Mouse (Mus musculus) liver, adult (tissue): ENCODE results near the gene Gm45837.

ENCODE experiments used
- GATA4 ChIP-seq: IDR thresholded peaks from 2 replicates; pipeline ENCODE4 v1.6.1; 2014; ENCODE audit warnings: mild to moderate bottlenecking, low read length; ENCODE audit not compliant: insufficient replicate concordance

Gm45837 gene

DNA sequence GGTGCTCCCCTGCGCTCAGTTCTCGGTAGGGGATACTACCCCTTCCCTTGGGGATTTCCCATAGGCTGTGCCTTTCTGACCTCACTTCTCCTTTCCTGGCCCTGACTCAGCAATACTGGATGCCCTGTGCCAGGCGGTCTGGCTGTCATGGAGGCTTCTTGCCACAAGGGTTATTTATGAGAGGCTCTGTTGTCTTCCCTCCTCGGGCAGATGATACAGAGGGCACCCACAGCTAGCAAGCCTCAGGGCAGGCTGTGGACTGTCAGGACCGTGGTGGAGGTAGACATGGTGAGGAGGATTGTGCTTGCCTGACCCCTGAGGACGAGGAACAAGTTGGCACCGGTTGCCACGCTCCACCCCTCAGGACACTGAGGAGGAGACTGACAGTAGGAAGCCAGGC lies 28.3 kb upstream of the Gm45837 start:
- TF ChIP-seq GATA4 = no peak

DNA sequence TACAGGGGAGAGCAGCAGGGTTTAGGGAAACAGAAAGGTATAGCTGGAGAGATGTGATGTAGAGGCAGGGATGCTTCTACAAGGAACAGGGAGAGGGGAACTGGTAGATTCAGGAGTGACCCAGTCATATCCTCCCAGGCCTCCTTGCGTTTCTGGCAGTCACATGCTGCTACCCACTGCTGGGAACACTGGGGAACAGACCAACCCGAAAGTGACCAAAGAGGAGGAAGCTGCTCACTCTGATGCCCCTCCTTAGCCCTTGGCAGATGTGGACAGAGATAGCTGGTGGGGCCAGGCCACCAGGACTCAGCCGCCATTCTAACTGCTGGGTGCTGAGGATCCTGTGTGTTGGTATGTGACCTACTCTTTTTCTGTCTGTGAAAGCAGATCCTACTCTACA lies 26.9 kb upstream of the Gm45837 start:
- no peak for TF ChIP-seq GATA4

DNA sequence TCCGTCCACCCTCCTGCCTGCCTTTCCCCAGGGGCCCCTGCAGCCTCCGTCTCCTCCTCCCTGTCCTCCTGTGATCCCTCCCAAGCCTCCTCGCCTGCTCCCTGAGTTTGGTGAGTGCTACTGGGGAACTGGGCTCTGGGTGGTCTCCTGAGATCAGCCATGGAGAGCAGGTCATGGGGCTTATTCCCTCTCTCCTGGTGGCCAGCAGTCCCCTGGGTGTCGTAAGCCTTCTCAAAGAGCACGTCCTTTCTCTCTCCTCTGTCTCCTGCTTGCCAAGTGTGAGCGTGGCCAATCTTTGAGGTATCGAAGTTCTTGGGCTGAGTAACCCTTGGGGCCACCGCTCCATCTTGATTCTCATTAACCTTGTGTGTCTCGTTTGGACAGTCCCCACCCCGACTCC lies 25.8 kb upstream of the Gm45837 start:
- no peak for TF ChIP-seq GATA4

DNA sequence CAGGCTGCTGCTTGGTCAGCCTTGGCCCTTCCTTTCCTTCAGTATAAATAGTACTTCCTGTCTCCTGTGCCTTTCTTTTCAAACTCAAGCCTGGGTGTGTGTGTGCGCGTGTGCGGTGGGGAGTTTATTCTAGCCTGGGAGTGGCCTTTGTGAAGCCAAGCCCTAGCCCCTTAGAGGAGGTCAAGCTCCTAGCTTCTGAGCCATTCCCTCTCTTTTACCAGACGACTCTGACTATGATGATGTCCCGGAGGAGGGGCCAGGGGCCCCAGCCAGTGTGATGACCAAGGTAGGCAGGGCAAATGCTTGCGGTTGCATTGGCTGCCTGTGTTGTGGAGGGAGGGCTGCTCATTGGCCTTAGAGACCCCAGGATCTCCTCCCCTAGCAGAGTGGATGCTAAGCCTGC lies 25.4 kb upstream of the Gm45837 start:
- no peak for TF ChIP-seq GATA4

DNA sequence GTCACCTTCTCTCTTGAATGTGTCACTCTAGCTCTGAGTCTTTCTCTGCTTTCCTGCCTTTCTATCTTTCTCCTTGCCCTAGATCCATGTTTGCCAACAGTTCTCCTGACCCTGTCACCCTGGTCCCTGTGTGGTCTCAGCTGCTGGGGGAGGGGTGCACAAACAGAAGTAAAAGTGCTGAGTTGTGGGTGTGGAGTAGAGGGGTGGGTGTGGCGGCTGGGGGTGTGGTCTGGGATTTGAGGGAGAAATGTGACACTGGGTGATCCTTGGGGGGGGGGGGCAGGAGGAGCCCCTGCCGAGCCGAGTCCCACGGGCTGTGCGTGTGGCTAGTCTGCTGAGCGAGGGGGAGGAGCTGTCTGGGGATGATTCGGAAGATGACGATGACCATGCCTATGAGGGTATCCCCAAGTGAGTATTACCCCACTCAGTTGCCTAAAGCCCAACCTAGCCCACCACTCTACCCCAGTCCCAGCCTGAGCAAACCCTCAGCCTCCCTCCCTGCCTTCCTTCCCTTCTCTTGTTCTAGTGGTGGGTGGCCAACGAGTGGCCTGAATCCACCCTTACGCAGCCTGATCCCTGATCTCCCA lies 24.7 kb upstream of the Gm45837 start:
- no peak for TF ChIP-seq GATA4

DNA sequence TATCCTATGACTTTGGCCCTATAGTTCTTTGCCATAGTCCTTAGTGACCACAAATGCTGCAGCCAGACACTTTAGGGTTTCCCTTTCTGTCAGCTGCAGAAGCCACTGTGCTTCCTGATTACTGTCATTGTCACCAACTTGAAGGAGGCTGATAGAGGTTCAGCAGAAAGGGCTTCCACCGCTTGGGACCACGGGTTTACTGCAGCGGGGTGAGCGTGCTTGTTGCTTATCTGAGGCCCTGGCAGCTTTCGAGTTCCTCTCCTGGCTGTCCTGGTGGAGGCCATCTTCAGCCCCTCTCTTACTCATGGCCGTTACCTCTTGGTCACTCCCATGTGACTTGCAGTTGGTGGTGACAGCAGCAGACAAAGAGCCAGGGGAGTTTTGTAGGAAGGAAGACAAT lies 21.4 kb upstream of the Gm45837 start:
- no peak for TF ChIP-seq GATA4

DNA sequence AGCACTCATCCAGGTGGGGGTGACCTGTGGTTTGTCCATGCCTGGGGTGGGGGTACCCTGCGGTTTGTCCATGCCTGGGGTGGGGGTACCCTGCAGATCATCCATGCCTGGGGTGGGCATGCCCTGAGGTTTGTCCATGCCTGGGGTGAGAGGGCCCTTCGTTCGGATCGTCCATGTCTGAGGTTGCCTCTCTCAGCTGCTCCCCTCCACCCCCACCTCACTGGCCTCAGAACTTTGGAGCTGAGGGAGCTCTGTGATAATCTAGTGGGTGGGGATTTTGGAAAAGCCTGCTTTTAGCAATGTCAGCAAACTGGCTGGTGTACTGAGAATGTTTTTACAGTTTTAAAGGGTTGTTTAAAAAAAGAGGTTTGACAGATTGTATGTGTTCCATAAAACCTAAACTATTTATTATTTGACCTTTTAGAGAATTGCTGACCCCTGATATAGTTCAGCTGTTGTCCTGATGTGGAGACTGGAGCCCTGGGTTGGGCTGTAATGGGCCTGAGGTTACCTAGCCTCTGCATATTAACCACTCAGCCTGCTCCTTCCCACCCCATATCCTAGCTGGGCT lies 18.7 kb upstream of the Gm45837 start:
- no peak for TF ChIP-seq GATA4

DNA sequence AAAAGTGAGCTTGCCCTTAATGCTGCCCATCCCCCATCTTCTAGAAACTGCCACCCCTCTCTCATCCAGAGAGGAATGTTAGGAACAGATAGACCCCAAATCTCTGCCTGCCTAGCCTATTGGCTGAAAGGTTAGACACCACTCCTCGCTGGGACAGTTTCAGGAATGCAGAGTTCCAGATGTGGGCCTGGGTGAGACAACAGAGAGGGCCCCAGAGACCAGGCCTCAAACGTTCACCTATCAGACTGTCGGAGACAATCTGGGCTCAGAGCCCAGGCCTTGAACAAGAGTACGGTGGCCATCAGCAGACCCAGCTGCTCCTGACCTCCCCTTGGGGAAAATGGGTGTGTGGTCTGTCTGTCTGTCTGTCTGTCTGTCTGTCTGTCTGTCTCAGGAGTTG lies 17.7 kb upstream of the Gm45837 start:
- TF ChIP-seq GATA4 = no peak

DNA sequence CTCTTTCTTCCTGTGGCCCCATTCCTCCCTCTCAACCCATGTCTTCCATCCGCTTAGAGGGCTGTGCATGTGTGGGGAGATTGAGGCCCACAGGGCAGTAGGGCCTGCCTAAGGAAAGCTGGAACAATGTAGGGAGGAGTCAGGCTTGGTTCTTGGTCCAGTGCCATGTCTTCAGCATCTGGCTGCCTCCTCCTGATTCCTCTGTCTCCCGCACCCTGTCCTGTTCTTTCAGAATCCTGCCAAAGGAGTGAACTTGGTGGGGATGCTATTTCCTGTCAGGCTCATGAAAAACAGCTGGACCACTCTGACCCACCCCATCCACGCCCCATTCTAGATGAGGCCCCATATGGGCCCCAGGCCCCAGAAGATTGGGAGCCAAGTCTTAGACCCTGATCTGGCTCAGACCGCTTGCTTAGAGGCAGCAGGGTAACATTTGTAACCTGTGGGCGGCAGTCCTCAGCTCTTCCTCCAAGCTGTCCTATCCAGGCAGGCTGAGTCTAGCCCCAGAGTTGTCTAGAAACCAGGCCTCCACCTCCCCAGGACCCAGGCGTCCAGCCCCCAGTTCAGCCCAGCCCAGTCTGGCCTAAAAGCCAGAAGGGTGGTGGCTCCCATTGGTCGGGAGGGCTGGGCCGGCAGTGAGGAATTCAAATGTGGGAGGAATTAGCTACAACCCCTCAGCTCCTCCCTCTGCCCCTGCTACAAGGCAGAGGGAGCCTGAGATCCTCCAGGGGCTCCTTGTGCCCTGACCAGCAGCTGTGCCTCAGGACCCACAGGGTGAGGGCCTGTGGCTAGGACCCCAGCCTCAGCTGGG lies 16.8 kb upstream of the Gm45837 start:
- no peak for TF ChIP-seq GATA4

DNA sequence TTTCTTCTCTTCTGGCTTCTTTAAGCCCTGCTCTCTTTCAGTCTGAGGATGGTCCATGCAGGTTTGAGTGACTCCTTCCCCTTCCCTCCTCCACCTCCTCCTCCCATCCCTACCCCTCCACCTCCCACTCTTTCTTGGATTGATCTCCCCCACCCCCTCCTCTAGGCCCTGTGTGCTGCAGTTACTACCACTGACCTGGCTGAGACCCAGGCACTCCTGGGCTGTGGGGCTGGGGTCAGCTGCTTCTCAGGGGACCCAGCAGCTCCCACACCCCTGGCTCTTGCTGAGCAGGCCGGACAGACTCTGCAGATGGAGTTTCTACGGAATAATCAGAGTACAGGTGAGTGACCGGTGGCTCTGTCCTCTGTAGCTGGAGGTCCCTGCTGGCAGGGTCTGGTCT lies 16.1 kb upstream of the Gm45837 start:
- no peak for TF ChIP-seq GATA4

DNA sequence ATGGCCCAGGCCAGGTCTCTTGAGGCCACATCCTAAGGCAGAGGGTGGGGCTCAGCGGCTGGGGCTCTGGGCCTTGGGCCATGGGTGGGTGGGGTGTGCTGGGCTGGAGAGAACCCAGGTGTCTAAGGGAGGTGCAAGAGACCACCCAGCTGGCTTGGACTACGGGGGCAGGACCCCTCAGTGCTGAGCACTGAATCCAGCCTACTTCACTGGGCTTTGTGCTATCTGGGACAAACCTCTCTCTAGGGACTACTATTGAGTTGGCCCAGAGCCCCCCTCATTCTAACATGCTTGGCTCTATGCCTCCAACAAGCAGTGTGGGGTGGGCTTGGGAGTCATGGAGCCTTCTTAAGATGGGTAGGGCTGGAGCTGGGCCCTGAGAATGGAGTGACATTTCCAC lies 15.2 kb upstream of the Gm45837 start:
- no peak for TF ChIP-seq GATA4

DNA sequence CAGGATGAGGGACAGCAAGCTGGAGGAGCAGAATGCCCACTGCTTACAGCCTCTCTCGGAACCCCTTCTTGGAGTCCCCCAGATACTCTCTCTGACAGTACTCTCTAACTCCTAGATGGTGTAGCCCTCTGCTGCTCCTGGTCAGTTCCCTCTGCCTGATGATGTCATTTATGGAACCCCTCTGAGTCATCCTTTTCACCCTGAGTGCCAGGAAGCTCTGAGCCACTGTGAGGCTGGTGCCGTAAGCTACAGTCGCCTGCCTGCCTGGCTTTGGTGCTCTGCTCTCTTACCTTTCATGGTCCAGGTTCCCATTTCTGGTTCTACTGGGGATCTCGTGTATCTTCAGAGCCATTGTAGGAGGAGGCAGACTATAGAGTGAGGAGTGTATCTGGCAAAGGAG lies 13.5 kb upstream of the Gm45837 start:
- no peak for TF ChIP-seq GATA4

DNA sequence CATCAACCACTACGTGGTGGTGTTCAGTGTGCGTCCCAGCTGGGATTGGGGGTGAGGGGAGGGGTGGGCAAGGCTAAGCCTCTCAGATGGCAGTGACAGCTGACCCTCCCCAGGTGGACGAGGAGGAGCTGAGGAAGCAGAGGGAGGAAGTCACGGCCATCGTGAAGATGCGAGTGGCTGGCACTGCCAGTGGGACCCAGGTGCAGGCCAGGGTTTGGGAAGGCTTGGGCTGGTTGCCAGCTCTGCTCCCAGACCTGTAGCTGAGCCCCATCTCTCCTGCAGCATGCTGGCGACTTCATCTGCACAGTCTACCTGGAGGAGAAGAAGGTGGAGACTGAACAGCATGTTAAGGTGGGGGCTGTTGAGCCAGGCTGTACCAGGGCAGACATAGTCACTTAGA lies 9.2 kb upstream of the Gm45837 start:
- no peak for TF ChIP-seq GATA4

DNA sequence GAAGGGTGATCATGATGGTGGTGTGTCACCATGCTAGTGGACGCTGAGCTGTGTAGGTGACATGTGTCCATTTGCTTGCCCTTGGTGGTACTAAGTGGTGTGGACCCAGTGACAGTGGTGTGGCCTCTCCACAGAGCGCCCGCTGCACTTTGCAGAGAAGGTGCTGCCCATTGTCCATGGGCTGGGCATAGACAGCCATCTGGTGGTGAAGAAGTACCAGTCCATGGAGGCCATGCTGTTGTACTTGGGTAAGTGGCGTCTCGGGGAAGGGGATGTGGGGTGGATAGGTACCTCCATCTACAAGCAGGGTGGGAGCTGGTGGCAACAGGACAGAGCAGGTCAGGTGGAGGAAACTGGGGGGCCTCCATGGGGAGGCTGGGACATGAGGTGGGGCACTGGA lies 6.9 kb upstream of the Gm45837 start:
- TF ChIP-seq GATA4 = no peak

DNA sequence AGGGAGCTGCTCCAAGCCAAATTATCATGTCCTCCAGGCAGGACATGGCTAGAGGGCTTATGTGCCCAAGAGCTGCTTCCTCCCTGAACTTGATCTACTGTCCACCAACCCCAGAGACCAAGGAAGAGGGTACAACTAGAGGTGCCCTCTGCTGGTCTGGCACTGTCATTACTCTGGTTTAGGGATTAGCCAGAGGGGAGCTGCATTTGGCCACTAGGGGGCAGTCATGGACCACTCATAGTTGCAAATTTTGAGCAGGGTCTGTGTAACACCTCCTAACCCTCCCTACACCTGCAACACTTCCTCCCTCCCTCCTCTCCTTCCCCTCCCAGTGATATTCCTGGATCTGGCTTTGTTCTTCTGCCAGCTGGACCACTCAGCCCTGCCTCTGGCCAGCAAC lies 2.1 kb downstream of the Gm45837 start:
- no peak for TF ChIP-seq GATA4

DNA sequence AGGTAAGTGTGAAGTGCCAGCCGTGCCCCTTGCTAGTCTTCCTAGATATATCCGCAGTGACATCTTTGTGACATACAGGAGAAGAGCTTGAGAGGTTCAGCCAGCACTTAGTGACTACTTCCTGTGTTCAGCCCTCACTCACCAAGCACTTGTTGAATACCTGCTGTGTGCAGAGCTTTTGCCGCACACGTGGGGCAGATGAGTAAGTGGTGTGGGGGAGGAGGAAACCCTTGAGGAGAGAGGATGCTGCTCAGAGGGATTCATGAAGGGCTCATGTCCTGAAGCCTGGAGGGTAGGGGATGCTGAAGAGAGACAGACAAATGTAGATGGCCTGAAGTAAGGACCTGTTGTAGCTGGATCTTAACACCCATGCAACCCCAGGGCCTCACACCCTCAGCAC lies 3.5 kb downstream of the Gm45837 start:
- no peak for TF ChIP-seq GATA4

DNA sequence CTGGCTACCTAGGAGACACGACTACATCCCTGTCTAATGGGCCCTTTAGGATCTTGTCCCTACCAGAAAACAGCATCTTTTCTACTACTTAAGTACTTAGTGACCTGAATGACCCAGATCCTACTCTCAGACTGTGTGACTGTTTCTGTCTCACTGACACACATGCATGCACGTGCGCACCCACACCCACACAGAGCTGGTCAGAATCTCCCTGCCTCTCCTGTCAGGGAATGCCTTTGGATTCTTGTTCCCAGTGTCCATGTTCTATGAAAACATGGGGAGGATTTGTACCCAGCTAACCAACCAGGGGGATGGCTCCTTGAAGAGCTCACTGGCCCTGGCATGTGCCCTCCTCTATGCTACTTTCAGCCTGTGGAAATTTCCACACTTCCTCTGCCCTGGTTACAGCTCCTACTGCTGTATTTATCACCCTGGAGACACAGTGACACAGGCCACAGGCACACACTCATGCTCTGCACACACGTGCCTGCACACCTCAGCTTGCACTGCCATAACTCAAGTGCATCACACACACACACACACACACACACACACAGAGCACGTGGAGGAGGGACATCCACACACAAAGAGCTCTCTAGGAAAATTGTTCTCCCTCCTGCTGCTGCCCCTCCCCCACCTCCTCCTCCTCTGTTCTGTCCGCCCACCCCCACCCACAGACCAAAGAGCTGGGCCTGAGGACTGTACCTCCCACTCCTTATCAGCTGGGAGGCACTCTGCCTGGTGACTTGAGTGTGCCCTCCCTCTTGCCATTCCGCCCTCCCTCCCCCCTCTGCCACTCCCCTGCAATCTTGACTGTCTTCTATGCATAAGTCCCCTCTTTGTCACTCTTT lies 4.2 kb downstream of the Gm45837 start:
- TF ChIP-seq GATA4 = no peak
